Mouse (Mus musculus) gastrocnemius, postnatal 4 days (tissue): ENCODE results near the gene Nup54. TPM values are rescaled to one million over a fixed set of nuclear protein-coding genes. Genes with fewer than 3 reads are reported as not detected.

Experiments
- DNase-seq, 2 experiments: peaks; one replicate each; pipeline ENCODE4 v3.0.0; 2021 to 2022; ENCODE audit warnings: low spot score in 2 of 2, mixed read lengths in 2 of 2
- long read RNA-seq, 2 experiments: library from polyadenylated mRNA; stranded (forward); transcript quantifications; one replicate each; pipeline ENCODE4 v2.0.0; 2021
- total RNA-seq, 2 experiments: library from RNA; stranded (reverse); gene quantifications; 2 replicates each; pipeline ENCODE4 v1.2.3; 2021

Nup54 gene
- total RNA-seq: 10 to 100 TPM; 22.6 to 25.6 TPM
- long read RNA-seq, experiment 1, transcript Nup54-201 (12 exons, 2,352 nt): major isoform, 10 of 19 reads
- long read RNA-seq, experiment 1, partial matches to known transcripts: 0 of 19 reads
- long read RNA-seq, experiment 1, other reads (novel, unspliced or antisense): 9 of 19 reads
- long read RNA-seq, experiment 2, transcript Nup54-201 (12 exons, 2,352 nt): major isoform, 7 of 14 reads
- long read RNA-seq, experiment 2, partial matches to known transcripts: 1 of 14 reads
- long read RNA-seq, experiment 2, other reads (novel, unspliced or antisense): 6 of 14 reads

DNA sequence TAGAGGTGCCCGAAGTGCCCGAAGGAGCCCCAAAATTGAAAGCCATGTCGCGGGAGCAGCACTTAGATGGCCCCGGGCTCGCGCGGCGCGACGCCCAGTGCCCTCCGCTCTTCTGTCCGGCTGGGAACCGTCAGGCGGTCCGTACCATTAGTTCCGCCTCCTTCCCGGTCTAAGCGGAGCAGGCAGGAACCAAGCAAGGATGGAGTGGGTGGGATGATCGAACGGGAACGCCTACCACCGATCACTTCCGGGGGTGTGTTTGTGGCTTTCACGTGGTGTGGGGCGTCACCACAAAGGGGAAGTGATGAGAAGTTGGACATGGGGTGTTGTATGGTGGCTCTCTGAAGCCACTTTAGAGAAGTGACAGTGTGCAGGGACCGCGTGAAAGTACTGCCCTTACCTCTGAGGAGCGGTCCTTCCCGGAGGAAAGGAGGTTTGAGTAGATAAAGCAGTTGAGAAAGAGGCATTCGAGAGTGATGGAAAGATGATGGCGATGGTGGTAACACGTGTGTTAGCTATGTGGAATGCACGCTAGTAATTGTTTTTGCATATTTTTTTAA, at the start of gene Nup54:
TSS of gene Nup54 (minus strand) at position 195 of the 560 bp plus-strand sequence.
- DNase-seq: peak; percentile 79 to 92

DNA sequence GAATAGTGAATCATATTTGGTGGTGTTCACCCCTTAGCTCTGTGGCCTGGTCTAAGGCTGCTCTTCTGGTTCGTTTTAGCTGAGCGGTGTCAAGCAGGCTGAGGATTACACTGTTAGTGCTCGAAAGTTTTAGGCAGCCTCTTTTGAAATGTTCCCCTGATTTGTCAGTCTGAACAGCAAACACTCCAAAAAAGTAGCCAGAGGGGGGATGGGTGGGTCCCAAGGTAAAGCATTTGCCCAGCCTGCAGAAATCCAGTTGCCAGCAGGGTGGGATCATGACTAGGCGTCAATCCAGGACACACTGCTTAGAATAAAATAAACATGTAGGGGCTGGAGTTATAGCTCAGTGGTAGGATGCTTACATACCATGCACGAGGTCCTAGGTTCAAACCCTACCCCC, 37.8 kb upstream of the Nup54 start:
- no peak for DNase-seq

DNA sequence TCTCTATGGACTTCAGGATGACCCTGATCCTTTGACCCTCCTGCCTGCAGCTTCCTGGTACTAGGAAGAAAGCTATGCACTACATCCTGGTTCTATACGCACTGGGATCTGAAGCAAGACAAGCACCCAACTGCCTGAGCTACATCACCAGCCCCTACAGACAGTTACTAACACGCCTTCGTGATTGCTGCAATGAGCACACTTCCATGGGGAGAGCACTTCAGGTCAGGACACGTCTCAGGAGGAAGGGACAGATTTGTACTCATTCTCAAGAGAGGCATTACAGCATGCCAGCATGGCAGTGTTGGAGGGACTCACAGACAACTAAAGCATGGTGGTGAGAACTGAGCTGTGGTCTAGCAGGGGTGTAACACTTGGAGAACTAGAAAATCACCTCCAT, 36.5 kb upstream of the Nup54 start:
- DNase-seq: no peak

DNA sequence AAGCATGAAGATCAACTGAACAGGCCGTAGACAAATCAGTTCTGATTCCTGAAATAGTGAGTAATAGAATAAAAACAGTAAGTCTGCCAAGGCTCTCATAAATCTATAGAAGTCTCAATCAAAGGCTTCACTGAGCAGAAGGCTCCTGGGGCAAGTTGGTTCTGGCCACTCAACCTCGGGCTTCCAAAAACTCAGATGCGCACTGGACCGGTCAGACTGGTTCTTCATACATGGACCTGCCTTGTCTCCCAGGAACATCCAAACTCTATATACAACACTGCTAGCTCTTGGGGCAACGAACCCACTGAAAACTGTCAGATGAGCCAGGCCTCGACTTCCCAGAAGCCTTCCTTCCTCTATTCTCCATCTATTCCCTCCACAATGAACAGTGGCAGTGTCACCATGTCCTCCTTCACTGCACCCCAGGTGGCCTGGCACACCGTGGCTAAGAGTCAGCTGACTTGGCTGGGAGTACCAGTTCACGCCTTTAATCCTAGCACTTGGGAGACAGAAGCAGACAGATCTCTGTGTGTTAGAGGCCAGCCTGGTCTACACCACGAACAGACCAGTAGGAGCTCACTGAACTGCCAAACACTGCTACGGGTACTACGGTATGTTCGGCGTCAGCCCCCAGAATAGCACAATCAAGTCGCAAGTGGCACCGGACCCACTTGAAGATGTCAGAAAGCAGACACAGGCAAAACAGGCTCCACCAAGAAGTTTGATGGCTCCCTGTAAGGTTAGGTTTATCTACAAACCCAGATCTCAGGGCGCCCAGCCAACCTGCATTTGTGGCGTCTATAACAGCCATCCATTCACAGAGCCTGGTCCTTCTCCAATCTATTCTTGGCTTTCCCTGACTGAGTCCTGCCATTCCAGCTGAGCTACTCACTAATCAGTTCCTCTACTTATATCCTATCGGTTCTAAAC, 34.4 kb upstream of the Nup54 start:
- DNase-seq: no peak

DNA sequence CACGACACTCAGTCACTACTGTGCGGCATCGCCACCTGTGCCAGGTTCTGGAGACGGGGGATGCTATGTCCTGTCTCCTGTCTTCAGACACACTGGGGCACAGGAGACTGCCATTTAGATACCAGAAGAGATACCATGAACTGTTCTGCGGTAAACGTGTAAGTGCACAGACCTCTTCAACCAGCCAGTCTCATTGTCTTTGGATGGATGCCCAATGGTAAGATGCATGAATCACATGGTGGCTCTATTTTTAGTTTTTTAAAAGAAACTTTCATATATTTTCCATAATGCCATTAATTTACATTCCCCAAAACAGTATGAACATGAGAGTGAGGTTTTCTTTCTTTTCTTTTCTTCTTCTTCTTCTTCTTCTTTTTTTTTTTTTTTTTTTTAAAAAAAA, 33.2 kb upstream of the Nup54 start:
- DNase-seq: no peak

DNA sequence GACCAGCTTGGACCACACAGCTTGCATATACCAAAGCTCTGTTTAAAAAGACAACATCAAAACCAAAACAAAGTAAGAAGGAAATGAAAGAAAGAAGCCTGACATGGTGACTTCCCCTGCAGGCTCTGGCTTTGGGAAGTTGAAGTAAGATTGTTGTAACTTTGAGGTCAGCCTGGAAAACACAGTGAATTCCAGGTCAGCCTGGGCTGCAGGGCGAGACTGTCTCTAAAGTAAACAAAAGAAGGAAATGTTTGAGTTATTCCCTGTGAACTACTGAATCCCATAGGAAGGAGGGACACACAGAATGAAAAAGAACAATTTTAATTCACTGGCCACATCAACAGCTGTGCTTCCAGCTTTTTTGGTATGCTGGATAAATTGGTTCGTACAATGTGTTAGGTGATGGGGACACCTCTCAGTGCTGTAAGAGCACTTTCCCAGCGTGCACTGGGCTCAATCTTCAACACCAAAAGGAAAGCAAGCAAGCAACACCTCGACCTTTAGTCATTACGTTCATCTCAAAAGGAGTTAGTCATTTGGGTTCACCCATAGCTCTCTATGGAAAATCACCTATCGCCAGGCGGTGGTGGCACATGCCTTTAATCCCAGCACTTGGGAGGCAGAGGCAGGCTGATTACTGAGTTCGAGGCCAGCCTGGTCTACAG, 32.2 kb upstream of the Nup54 start:
- DNase-seq: no peak

DNA sequence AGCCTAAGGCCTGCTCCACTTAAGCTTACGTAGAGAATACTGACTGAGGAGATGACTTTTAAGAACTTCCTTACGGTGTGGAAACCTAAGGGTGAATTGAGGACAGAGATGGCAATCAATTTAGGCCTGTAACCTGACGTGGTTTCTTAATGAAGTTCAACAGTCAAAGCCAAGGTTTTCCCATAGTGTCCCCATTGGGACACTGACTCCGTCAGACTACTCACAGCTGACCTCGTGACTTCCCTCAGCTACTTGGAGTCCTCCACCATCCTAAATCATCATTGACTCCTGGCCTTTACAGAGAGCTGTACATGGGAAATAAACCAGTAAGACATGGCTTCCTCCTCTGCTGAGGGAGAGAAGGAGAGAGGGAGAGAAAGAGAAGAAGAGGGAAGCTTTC, 30.5 kb upstream of the Nup54 start:
- DNase-seq: no peak

DNA sequence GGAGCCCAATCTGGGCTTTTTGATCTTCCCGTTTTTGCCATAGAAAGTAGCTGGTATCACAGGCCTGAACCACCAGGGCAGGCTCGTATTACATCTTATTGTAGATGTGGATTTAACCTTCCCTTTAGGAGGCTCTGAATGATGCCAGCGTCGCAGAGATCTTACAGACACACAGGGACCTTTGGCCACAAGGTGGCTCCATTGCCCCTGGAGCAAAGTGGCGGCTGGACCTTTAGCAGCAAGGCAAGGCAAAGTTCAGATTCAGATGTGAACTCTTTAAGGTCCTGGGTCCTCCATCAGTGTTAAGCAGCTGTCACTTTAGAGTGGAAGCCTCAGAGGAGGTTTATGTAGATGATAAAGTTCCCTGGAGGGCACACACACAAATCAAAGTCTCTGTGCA, 26.3 kb upstream of the Nup54 start:
- DNase-seq: peak; percentile 51 to 66

DNA sequence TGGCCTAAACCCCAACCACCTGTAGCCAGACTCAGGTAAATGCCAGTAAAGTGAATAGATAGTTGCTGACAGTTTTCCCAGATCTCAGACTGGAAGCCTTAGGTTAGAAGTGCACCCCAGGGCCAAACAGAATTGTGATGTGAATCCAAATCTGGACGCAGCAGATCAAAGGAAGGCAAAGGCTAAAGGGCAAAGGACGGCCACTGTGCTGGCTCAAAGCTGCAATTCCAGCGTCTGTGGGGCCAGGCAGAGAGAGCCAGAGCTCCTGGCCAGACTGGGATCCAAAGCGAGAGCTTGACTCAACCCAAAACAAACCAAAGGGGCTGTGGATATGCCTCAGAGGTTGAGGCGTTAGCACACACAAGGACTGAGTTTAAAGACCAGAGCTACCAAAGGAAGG, 23.7 kb upstream of the Nup54 start:
- no peak for DNase-seq

DNA sequence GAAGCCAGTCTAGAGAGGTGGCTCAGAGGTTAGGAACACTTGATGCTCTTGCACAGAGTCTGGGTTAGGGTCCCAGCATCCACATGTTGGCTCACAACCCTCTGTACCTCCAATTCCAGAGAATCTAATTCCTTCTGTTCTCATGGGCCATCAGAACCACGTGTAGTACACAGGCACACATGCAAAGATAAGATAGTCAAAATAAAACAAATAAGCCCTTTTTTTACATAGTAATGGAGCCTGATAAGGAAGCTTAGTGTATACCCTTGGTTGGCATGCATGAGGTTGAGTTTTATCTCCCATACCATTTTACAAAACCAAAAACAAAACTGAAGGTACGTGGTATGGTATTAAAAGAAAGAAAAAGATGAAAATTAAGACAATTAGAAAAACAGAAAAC, 22.4 kb upstream of the Nup54 start:
- DNase-seq: no peak

DNA sequence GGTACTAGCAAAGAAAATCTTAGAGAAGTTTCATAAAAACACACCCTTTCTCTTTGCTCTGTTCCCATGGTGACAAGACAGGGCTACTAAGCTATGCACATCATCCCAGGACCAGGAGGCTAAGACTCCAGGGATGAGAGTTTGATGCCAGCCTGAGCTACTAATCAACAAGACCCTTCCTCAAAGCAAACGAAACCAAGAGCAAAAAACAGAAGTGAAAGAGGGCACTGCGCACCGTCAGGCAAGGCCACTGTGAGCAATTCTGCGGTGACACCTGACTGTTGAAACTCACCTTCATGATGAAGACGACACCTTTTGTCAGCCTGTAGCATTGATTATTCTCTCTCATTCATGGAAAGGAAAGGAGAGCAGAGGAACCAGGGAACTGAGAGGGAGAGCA, 17.9 kb upstream of the Nup54 start:
- DNase-seq: no peak

DNA sequence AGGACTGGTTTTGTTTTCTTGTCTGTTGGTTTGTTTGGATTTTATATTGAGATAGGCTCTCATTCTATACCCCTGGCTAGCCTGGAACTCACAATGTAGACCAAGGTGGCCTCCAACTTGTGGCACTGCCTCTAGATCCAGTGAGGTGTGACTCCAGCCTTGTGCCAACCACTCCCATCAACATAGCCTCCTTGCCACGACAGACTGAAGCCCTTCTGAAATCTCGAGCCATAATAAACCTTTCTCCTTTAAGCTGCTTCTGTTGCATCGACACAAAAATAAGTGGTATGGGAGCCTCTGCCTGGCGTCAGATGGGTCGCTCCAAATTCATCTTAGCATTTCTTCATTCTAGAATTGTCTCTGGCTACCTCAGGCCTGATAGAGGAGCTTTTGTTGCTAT, 11.7 kb upstream of the Nup54 start:
- no peak for DNase-seq

DNA sequence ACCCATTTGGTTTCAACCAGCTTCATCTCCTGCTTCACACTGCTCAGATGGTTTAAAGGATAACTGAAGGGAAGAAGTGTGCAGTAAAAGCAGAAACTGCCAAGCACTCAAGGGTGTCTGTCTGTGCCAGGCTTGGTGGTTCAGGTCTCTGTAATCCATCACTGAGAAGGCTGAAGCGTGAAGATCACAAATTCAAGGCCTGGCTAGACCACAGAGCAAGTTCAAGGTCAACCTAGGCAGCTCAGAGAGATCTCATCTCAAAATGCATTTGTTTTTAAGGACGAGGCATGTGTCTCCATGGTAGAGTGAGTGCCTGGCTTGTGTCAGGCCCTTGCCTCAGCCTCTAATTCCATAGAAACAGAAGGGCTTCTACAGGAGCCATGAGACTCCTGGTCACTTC, 10.0 kb upstream of the Nup54 start:
- no peak for DNase-seq

DNA sequence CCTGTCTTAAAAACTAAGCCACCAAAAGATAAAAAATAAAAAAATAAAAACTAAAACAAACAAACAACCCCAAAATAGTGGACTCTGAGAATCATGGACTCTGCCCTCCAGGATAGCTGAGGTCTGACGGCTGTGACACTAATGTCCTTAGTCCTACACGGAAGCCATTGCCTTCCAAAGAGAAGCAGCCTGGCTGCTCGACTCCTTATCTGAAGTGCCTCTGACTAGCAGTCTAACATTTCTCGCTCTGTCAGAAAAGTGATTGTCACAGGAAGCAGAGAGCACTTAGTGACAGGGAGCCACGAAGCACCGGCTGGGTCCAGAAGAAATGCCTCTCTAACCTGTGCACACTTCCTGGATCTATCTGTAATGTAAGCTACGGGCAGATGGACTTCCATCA, 7.9 kb upstream of the Nup54 start:
- DNase-seq: no peak

DNA sequence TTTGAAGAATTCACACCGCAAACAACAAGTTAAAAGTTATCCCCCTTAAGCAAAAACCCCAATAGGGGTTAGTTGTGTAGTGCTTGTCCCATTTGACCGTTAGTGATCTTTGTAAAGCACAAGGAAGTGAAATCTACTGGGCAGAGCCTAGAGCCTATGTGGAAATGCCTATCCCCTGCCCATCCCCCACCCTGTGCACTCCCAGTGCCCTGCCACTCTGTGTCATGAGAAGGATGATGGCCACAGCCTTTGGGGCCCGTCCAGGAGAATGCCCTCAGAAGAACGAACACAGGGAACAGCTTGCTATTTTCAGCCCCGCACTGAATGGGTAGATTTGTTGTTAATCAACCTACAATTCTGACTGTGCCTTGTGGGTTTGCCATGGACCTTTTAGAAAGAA, 6.5 kb upstream of the Nup54 start:
- DNase-seq: peak in 1 of 2 experiments; percentile 13

DNA sequence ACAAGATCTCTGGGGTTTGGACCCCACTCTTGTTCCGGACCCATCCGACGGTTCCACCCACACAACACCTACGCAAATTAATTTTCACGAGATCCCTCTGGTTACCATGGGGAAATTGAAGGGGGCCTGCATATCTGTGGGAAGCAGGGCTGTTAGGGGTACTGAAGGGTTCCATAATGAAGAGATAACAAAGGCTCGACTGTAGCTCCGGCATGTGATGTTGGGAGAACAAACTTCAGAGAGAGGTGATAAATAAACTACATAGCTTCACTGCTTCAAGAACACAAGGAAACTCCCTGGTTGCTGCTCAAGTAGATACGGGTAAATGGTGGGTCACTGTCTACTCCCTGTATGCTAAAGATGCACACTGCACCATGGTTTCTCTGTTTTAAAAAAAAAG, 3.5 kb upstream of the Nup54 start:
- no peak for DNase-seq

DNA sequence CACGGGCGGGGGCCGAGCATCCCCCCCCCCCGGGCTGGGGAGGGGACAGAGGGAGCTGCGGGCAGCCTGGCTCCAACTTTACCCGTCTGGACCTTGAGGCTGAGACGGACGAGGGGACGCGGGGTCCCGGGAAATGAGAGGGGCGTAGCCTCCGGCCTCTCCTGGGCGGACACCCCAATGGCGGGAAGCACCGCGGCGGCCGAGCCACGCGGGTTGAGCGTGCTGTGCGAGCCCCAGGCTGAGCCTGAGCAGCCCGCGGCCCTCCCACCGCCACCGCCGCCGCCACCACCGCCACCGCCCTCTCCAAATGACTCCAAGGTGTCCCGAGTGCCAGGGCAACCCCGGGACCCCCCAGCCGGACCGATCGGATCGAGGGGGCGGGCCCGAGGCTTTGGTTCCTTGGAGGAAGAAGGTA, 441 bp downstream of the Nup54 start:
- DNase-seq: no peak

DNA sequence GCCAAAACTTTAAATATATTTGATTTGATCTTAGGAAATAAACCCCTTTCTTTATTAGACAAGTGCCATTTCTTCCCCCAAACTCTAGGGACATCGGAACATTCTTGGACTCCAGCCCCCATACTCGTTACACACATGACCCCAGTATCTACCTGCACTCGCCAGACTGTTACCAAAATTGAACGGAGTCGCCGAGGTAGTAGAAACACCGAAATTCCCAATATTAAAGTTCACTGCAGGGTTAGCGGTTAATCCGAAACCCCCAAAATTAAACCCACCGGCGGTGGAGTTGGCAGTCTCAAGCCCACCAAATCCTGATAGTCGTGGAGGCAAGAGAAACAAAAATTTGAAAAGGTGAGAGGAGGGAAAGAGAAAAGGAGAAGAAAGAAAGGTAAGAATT, 949 bp downstream of the Nup54 start:
- no peak for DNase-seq

DNA sequence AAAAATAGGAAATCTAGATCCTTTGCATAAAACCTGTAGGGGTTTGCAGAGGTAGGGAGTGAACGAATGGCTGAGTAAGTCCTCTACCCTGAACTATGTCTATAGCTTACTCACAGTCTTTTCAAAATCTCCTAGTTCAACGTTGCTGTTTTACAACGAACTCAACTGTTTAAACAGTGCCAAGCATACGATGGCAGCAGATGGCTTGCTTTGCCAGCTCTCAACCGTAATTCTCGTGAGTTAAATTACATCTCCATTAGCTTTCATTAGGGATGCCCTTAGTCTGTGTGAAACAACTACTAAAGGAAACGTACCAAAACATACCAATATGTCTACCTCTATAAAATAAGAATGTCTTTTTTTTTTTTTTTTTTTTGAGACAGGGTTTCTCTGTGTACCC, 3.4 kb downstream of the Nup54 start:
- no peak for DNase-seq

DNA sequence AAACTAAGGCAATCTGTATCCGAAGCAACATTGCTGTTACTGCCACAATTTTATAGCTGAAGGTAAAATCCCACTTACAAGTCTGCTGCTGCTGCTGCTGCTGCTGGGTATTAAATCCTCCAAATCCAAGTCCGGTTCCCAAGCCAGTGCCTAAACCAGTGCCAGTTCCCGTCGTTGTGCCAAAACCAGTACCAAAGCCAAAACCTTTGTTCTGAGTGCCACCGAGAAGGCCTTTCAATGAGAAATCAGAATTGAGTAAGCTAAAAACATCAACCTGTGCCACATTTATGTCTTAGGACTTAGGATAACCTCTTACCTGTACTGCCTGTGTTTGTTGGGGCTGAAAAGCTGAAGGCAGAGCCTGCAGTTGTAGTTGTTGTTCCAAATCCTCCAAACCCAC, 4.3 kb downstream of the Nup54 start:
- no peak for DNase-seq

DNA sequence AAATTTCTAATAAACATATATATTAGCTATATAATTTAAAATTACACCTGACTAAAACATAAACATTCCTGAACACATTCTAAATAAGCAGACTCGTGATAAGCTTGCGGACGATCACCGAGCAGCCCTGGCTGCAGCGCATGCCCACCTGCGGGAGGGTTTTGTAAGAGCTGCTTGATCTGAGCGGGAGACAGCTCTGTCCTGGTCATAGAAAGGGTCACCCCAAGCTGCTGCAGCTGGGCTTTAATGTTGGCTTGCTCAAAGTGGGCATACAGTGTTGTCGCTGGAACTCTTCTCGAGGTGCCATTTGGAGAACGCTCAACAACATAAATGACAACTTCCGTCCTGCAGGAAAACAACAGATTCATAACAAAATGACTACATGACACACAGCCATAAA, 10.9 kb downstream of the Nup54 start:
- DNase-seq: no peak

DNA sequence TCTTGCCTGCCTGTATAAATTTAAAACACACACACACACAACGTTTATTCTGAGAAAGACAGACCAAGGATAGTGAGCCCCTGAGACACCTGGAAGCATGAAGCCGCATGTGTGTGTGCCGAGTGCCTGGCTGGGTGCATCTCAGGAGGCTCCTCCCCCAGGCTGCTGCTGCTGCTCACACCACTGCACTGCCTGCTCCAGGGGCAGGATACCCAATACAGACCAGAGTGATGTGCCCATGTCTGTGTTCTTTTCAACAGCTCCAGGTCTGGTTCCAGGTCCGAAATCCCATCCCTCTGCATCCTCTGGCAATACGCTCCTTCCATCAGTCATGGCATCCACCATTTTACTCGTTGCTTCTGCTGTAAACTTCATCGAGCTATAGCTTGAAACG, 21.0 kb downstream of the Nup54 start:
- no peak for DNase-seq
